Comparison of ENCODE assay signal across 32 mouse cellular contexts in genomic region chr2:162966734-162967133, GRCm38 (mm10). TPM values are rescaled to one million over a fixed set of nuclear protein-coding genes. Genes with fewer than 3 reads are reported as not detected.
"Had no signal": no experiment of that assay in that cellular context is flagged by ENCODE, and none has a peak within 500 bp of the region (broad histone marks: within the 10 kb centered on the region; RNA-seq: fewer than 3 reads in every experiment).

No protein-coding gene starts in this region.

- DNase-seq: cerebellum, adult 9-10 months; cerebellum, adult 9-11 months; cerebellum, postnatal 10 days; cerebellum, postnatal 14 days; cerebellum, postnatal 25 days; cerebellum, postnatal 36 days; embryo, embryonic 11 days; forebrain, postnatal 0 days; gastrocnemius, postnatal 10 days; gastrocnemius, postnatal 14 days; gastrocnemius, postnatal 25 days; gastrocnemius, postnatal 36 days; heart, adult 11 months; heart, adult 18-20 months; heart, adult 2 months had no signal

- H3K4me3 ChIP-seq: embryonic facial prominence, embryonic 10.5 days; embryonic facial prominence, embryonic 12.5 days; embryonic facial prominence, embryonic 13.5 days; embryonic facial prominence, embryonic 15.5 days; erythroblast, embryonic 14.5 days; forebrain, embryonic 10.5 days; forebrain, embryonic 12.5 days; forebrain, embryonic 13.5 days; forebrain, embryonic 15.5 days; heart, adult 2 months; heart, embryonic 10.5 days had no signal

- H3K27ac ChIP-seq: embryonic facial prominence, embryonic 10.5 days; embryonic facial prominence, embryonic 12.5 days; embryonic facial prominence, embryonic 13.5 days; embryonic facial prominence, embryonic 15.5 days; forebrain, embryonic 10.5 days; forebrain, embryonic 12.5 days; forebrain, embryonic 13.5 days; forebrain, embryonic 15.5 days; heart, adult 2 months; heart, embryonic 10.5 days had no signal

- ATAC-seq: forebrain, embryonic 13.5 days; forebrain, embryonic 14.5 days; forebrain, embryonic 15.5 days; forebrain, embryonic 16.5 days; forebrain, postnatal 0 days had no signal

RNA-seq across cellular contexts. Expression of gene Sgk2, which starts 20.4 kb away (rescaled TPM):
- total RNA-seq: forebrain, postnatal 0 days; gastrocnemius, adult 18-20 months; gastrocnemius, adult 8-10 months; gastrocnemius, postnatal 10 days; gastrocnemius, postnatal 14 days; gastrocnemius, postnatal 25 days; gastrocnemius, postnatal 36 days; gastrocnemius, postnatal 4 days; heart, adult 18-20 months; heart, adult 2 months; heart, adult 8-10 months had no signal

RNA-seq across cellular contexts. Expression of gene L3mbtl1, which starts 23.5 kb away (rescaled TPM):
- total RNA-seq: common myeloid progenitor, adult 5-6 weeks; gastrocnemius, adult 18-20 months; gastrocnemius, adult 8-10 months; gastrocnemius, postnatal 14 days; gastrocnemius, postnatal 36 days; heart, adult 18-20 months; heart, adult 8-10 months had no signal
